Mouse (Mus musculus) stomach, postnatal 0 days (tissue): Measurements from ENCODE around the gene Garnl3. TPM values are rescaled to one million over a fixed set of nuclear protein-coding genes. Genes with fewer than 3 reads are reported as not detected.
"Not testable (repeated sequence)": the region's sequence is repeated elsewhere in the genome, so short reads cannot be mapped to it uniquely, and the experiment has no call there.

Experiments
- ATAC-seq: fragments of 200-750 bp; cut with Nextera tagmentation; 2 replicates; pipeline ENCODE4 v1.8.0; 2017; ENCODE audit not compliant: low FRiP score, low TSS enrichment
- DNase-seq: peaks from one replicate; pipeline ENCODE4 v3.0.0-alpha.2; 2016; ENCODE audit warnings: low spot score
- H3K27ac ChIP-seq: fragments of 300-500 bp; sonication (generic); replicated peaks from 2 replicates; pipeline ENCODE4 v1.5.1; 2014; ENCODE audit warnings: mild to moderate bottlenecking, control low read depth
- H3K27me3 ChIP-seq: fragments of 300-500 bp; sonication (generic); 2 replicates; pipeline ENCODE4 v1.6.1; 2014; ENCODE audit warnings: low read length; ENCODE audit not compliant: control insufficient read depth, insufficient read depth
- H3K36me3 ChIP-seq: fragments of 300-500 bp; sonication (generic); 2 replicates; pipeline ENCODE4 v1.6.1; 2014; ENCODE audit warnings: low read length, mixed read lengths; ENCODE audit not compliant: control insufficient read depth, insufficient read depth
- H3K4me1 ChIP-seq: fragments of 300-500 bp; sonication (generic); replicated peaks from 2 replicates; pipeline ENCODE4 v1.6.1; 2014; ENCODE audit warnings: antibody characterized with exemption; ENCODE audit not compliant: control insufficient read depth, insufficient read depth
- H3K4me2 ChIP-seq: fragments of 300-500 bp; sonication (generic); replicated peaks from 2 replicates; pipeline ENCODE4 v1.6.1; 2014; ENCODE audit warnings: low read depth, mild to moderate bottlenecking, control low read depth, moderate library complexity
- H3K4me3 ChIP-seq: fragments of 300-500 bp; sonication (generic); 2 replicates; pipeline ENCODE4 v1.5.1; 2014; ENCODE audit warnings: low read depth, low read length, control low read depth
- H3K9ac ChIP-seq: fragments of 300-500 bp; sonication (generic); 2 replicates; pipeline ENCODE4 v1.6.1; 2014; ENCODE audit warnings: mild to moderate bottlenecking, low read length, control low read depth, mixed read lengths
- H3K9me3 ChIP-seq: fragments of 300-500 bp; sonication (generic); 2 replicates; pipeline ENCODE4 v1.6.1; 2016; ENCODE audit warnings: low read length; ENCODE audit not compliant: control insufficient read depth
- CTCF ChIP-seq: IDR thresholded peaks from 2 replicates; pipeline ENCODE4 v1.5.1; 2016; ENCODE audit warnings: antibody characterized with exemption, low read depth, mild to moderate bottlenecking, moderate library complexity
- EP300 ChIP-seq: optimal IDR thresholded peaks from 2 replicates; pipeline ENCODE3; 2016; ENCODE audit warnings: antibody characterized with exemption
- WGBS: fragments of 180-500 bp; shearing (Covaris S2); extraction: QIAGEN DNeasy Blood & Tissue Kit; methylation state at CpG from one replicate; pipeline ENCODE4 v1.1.7; 2014; 5-methylcytosine and 5-hydroxymethylcytosine counted together
- polyA plus RNA-seq: library from polyadenylated mRNA; unstranded; fragments of >200 nt; fragmentation: Nextera tagmentation; extraction: Ambion mirVana; gene quantifications from 2 replicates; pipeline ENCODE4 v1.2.1, GENCODE M21; 2015

Gene Garnl3
- polyA plus RNA-seq, 1 experiment from 2014 or later, result 5.6 TPM

- TF ChIP-seq CTCF, result no peak
- no peak for TF ChIP-seq EP300
- no peak overlapping the region for H3K27ac ChIP-seq
- H3K4me1 ChIP-seq, result no peaks in the 10 kb centered on the region
- ATAC-seq, result no peak
- no peak overlapping the region for H3K4me3 ChIP-seq
- H3K9me3 ChIP-seq, result no peaks in the 10 kb centered on the region
- H3K9ac ChIP-seq, result no peak overlapping the region
- no peak for DNase-seq
- H3K4me2 ChIP-seq, result no peak overlapping the region
- no peaks in the 10 kb centered on the region for H3K27me3 ChIP-seq
- 64% methylated on average over 10 of the region's 10 CpGs for WGBS
- H3K36me3 ChIP-seq, result no peaks in the 10 kb centered on the region
Measured at GRCm38 (mm10) chr2:33095221-33095671, 36.2 kb downstream of the Garnl3 start.

DNA sequence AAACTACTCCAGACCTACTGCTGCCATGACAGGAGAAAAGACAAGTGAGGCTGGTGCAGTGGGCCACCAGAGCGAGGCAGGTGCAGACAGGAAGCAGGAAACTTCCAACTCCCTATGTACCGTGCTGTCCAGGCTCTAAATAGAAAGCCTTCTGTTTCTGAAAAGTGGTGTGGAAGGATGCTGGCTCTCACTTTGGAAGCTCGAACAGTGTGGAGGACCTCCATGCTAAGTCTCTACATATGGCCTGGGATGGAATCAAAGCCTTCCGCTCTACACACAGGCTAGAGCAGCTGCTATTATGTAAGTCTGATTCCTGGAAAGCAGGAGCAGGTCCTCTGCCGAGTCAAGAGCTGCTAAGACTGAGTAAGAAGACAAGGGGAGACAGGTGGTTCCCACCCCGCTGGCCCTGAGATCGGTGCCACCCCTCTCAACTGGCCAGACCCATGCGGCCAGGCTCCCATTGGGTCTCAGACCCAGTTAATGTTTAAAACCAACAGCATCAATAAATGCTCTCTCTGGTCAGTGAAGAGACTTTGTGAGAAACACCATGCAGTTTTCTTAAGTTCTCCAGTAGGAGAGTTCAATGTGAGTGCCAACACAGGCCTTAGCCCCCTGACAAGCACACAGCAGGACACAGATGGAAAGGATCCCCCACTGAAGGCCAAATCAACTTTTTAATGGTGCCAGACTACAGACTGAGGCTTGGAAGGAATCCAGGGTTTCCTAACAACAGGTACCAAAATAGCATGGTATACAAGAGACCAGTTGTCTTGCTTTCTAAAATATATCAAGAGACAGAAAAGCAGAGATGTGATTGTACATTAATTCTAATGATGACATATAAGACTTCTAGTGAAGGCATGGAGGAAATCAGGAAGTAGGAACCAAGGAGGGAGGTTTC is 40.6 kb downstream of the Garnl3 start:
- 81% methylated on average over 8 of the region's 8 CpGs for WGBS
- Histone ChIP-seq H3K9ac (no peak overlapping the region), H3K4me1 (no peaks in the 10 kb centered on the region), H3K9me3 (no peaks in the 10 kb centered on the region), H3K4me2 (no peak overlapping the region), H3K27ac (no peak overlapping the region), H3K27me3 (no peaks in the 10 kb centered on the region), H3K4me3 (no peak overlapping the region), H3K36me3 (no peaks in the 10 kb centered on the region)
- no peak for DNase-seq
- no peak for ATAC-seq
- TF ChIP-seq CTCF (no peak), EP300 (no peak)

DNA sequence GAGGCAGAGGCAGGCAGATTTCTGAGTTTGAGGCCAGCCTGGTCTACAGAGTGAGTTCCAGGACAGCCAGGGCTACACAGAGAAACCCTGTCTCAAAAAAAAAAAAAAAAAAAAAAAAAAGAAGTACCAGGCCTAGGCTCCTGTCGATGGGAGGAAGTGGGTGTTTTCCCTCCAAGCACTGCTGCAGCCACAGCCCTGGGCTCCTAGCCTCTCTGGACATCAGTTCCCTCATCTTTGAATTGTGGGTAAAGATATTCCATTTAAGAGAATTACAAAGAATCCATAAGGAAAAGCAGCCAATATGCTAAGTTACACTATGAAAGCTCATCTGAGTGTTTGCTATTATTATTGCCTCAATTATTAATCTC is 41.4 kb downstream of the Garnl3 start:
- H3K27me3 ChIP-seq, H3K27ac ChIP-seq, H3K36me3 ChIP-seq, H3K4me2 ChIP-seq, DNase-seq, H3K9ac ChIP-seq, H3K4me1 ChIP-seq, H3K4me3 ChIP-seq, ATAC-seq, H3K9me3 ChIP-seq: not testable (repeated sequence)
- whole genome bisulfite sequencing, result 64% methylated on average over 1 of the region's 1 CpGs

GRCm38 (mm10) chr2:33089356-33090032 is 42.0 kb downstream of the Garnl3 start:
- TF ChIP-seq CTCF (no peak), EP300 (no peak)
- ATAC-seq, result no peak
- Histone ChIP-seq H3K4me1 (no peaks in the 10 kb centered on the region), H3K9me3 (no peaks in the 10 kb centered on the region), H3K4me2 (no peak overlapping the region), H3K36me3 (no peaks in the 10 kb centered on the region), H3K27me3 (no peaks in the 10 kb centered on the region), H3K9ac (no peak overlapping the region), H3K4me3 (no peak overlapping the region), H3K27ac (no peak overlapping the region)
- WGBS, result 90% methylated on average over 5 of the region's 5 CpGs
- DNase-seq, result no peak

GRCm38 (mm10) chr2:33086671-33087363 is 44.6 kb downstream of the Garnl3 start:
- no peak for TF ChIP-seq EP300
- DNase-seq (no peak), ATAC-seq (no peak)
- H3K36me3 ChIP-seq, result no peaks in the 10 kb centered on the region
- no peaks in the 10 kb centered on the region for H3K4me1 ChIP-seq
- H3K4me2 ChIP-seq, result no peak overlapping the region
- H3K27ac ChIP-seq, result no peak overlapping the region
- no peak overlapping the region for H3K9ac ChIP-seq
- WGBS, result 73% methylated on average over 7 of the region's 7 CpGs
- H3K27me3 ChIP-seq, result no peaks in the 10 kb centered on the region
- no peak overlapping the region for H3K4me3 ChIP-seq
- H3K9me3 ChIP-seq, result no peaks in the 10 kb centered on the region
